Comparison of ENCODE assay signal across 7 mouse cellular contexts in genomic region chr9:107296501-107296965, GRCm38 (mm10). TPM values are rescaled to one million over a fixed set of nuclear protein-coding genes. Genes with fewer than 3 reads are reported as not detected.
DNase-seq lines count a peak whose midpoint lies in the region; ATAC-seq lines count a peak whose summit lies in the region.

No protein-coding gene starts in this region.

- peak; percentile 95 for ATAC-seq in embryonic facial prominence, embryonic 11.5 days (replicated peaks; ENCODE audit: insufficient number of reproducible peaks, low FRiP score, low TSS enrichment, low read depth)
- peak; percentile 85 for ATAC-seq in granulocyte monocyte progenitor cell, adult 5-6 weeks (replicated peaks; ENCODE audit: poor library complexity, severe bottlenecking)
- peak; percentile 98 for ATAC-seq in midbrain, embryonic 13.5 days

- no peak overlapping the region for H3K27ac ChIP-seq in embryonic facial prominence, embryonic 11.5 days (replicated peaks; ENCODE audit: low read depth, low read length)
- H3K27ac ChIP-seq in limb, embryonic 10.5 days = peak overlapping the region; percentile 83
- 0 out of 2 replicates have a peak overlapping the region, but pooled peaks have one; percentile 27 for H3K27ac ChIP-seq in midbrain, embryonic 13.5 days

- H3K27me3 ChIP-seq in embryonic facial prominence, embryonic 11.5 days (ENCODE audit: control insufficient read depth, insufficient read depth, low read length) = 0 out of 2 replicates have a peak, but pooled peaks cover 2% of the 10 kb centered on the region
- peaks cover 28% of the 10 kb centered on the region for H3K27me3 ChIP-seq in limb, embryonic 10.5 days (ENCODE audit: low read depth, poor library complexity, severe bottlenecking)
- H3K27me3 ChIP-seq in midbrain, embryonic 13.5 days = peaks cover 18% of the 10 kb centered on the region

- no peaks in the 10 kb centered on the region for H3K36me3 ChIP-seq in embryonic facial prominence, embryonic 11.5 days (replicated peaks; ENCODE audit: control insufficient read depth, insufficient read depth, low read depth, low read length)
- peaks cover 12% of the 10 kb centered on the region for H3K36me3 ChIP-seq in limb, embryonic 10.5 days
- H3K36me3 ChIP-seq in midbrain, embryonic 13.5 days = peaks cover 13% of the 10 kb centered on the region

- peak overlapping the region; percentile 79 for H3K4me2 ChIP-seq in embryonic facial prominence, embryonic 11.5 days (ENCODE audit: low read depth, low read length)
- peak overlapping the region; percentile 90 for H3K4me2 ChIP-seq in midbrain, embryonic 13.5 days (replicated peaks)

- no peaks in the 10 kb centered on the region for H3K4me1 ChIP-seq in embryonic facial prominence, embryonic 11.5 days (ENCODE audit: control insufficient read depth, insufficient read depth, low read length)
- H3K4me1 ChIP-seq in limb, embryonic 10.5 days = peaks cover 27% of the 10 kb centered on the region
- peaks cover 15% of the 10 kb centered on the region for H3K4me1 ChIP-seq in midbrain, embryonic 13.5 days (replicated peaks)

- H3K9ac ChIP-seq in embryonic facial prominence, embryonic 11.5 days (replicated peaks; ENCODE audit: low read length) = peak overlapping the region; percentile 54
- H3K9ac ChIP-seq in midbrain, embryonic 13.5 days (replicated peaks) = peak overlapping the region; percentile 76

- peak overlapping the region; percentile 53 for H3K4me3 ChIP-seq in embryonic facial prominence, embryonic 11.5 days (ENCODE audit: low read depth, low read length)
- peak overlapping the region; percentile 77 for H3K4me3 ChIP-seq in limb, embryonic 10.5 days
- H3K4me3 ChIP-seq in midbrain, embryonic 13.5 days (replicated peaks) = peak overlapping the region; percentile 68

- peak; percentile 94 for DNase-seq in adrenal gland, postnatal 14 days
- DNase-seq in embryonic facial prominence, embryonic 11.5 days (ENCODE audit: low spot score) = peak; percentile 96
- peak; percentile 99 for DNase-seq in kidney, adult 11 months
- peak; percentile 84 for DNase-seq in limb, embryonic 10.5 days (ENCODE audit: low spot score)
- peak; percentile 80 to 89 for DNase-seq in spleen, adult 18-20 months

- no peaks in the 10 kb centered on the region for H3K9me3 ChIP-seq in embryonic facial prominence, embryonic 11.5 days (replicated peaks; ENCODE audit: control insufficient read depth, low read length)
- no peaks in the 10 kb centered on the region for H3K9me3 ChIP-seq in limb, embryonic 10.5 days (replicated peaks)
- H3K9me3 ChIP-seq in midbrain, embryonic 13.5 days = no peaks in the 10 kb centered on the region

- WGBS in embryonic facial prominence, embryonic 11.5 days = under 1% methylated on average over 31 of the region's 31 CpGs
- WGBS in limb, embryonic 10.5 days = under 1% methylated on average over 31 of the region's 31 CpGs
- WGBS in midbrain, embryonic 13.5 days = under 1% methylated on average over 31 of the region's 31 CpGs

RNA-seq across cellular contexts. Expression of gene Cish, which starts 0.7 kb away (rescaled TPM):
- 20.5 and 63.5 TPM in 2 replicates for total RNA-seq in adrenal gland, postnatal 14 days (2021)
- polyA plus RNA-seq in embryonic facial prominence, embryonic 11.5 days (2014; fragmentation: Nextera tagmentation; extraction: Ambion mirVana) = 3.4 and 3.7 TPM in 2 replicates
- 0.24 and 18.2 TPM in 2 replicates for total RNA-seq in granulocyte monocyte progenitor cell, adult 5-6 weeks (2014; fragmentation: Nextera tagmentation)
- 0.09 and 0.36 TPM in 2 replicates for total RNA-seq in granulocyte monocyte progenitor cell, adult 5-6 weeks (2017)
- 4.3 and 5.1 TPM in 2 replicates for polyA plus RNA-seq in limb, embryonic 10.5 days (2016; fragmentation: Nextera tagmentation; extraction: Ambion mirVana)
- 6.3 and 6.6 TPM in 2 replicates for polyA plus RNA-seq in midbrain, embryonic 13.5 days (2015; fragmentation: Nextera tagmentation; extraction: Ambion mirVana)

RNA-seq across cellular contexts. Expression of gene Mapkapk3, which starts 6.9 kb away (rescaled TPM):
- 34.9 and 42.8 TPM in 2 replicates for total RNA-seq in adrenal gland, postnatal 14 days (2021)
- 3.7 and 4.1 TPM in 2 replicates for polyA plus RNA-seq in embryonic facial prominence, embryonic 11.5 days (2014; fragmentation: Nextera tagmentation; extraction: Ambion mirVana)
- total RNA-seq in granulocyte monocyte progenitor cell, adult 5-6 weeks (2014; fragmentation: Nextera tagmentation) = 186 and 231 TPM in 2 replicates
- 191 and 207 TPM in 2 replicates for total RNA-seq in granulocyte monocyte progenitor cell, adult 5-6 weeks (2017)
- 5.3 and 5.9 TPM in 2 replicates for polyA plus RNA-seq in limb, embryonic 10.5 days (2016; fragmentation: Nextera tagmentation; extraction: Ambion mirVana)
- 1.7 and 1.9 TPM in 2 replicates for polyA plus RNA-seq in midbrain, embryonic 13.5 days (2015; fragmentation: Nextera tagmentation; extraction: Ambion mirVana)

RNA-seq across cellular contexts. Expression of gene Hemk1, which starts 41.6 kb away (rescaled TPM):
- total RNA-seq in adrenal gland, postnatal 14 days (2021) = 23.1 and 23.9 TPM in 2 replicates
- polyA plus RNA-seq in embryonic facial prominence, embryonic 11.5 days (2014; fragmentation: Nextera tagmentation; extraction: Ambion mirVana) = 8.2 and 11.0 TPM in 2 replicates
- total RNA-seq in granulocyte monocyte progenitor cell, adult 5-6 weeks (2014; fragmentation: Nextera tagmentation) = 12.0 and 32.9 TPM in 2 replicates
- 6.0 and 11.3 TPM in 2 replicates for total RNA-seq in granulocyte monocyte progenitor cell, adult 5-6 weeks (2017)
- 10.3 and 12.2 TPM in 2 replicates for polyA plus RNA-seq in limb, embryonic 10.5 days (2016; fragmentation: Nextera tagmentation; extraction: Ambion mirVana)
- 17.5 and 18.1 TPM in 2 replicates for polyA plus RNA-seq in midbrain, embryonic 13.5 days (2015; fragmentation: Nextera tagmentation; extraction: Ambion mirVana)

RNA-seq across cellular contexts. Expression of gene 6430571L13Rik, which starts 43.9 kb away (rescaled TPM):
- total RNA-seq in adrenal gland, postnatal 14 days (2021) = 2.3 and 2.8 TPM in 2 replicates
- 0.70 and 0.72 TPM in 2 replicates for polyA plus RNA-seq in embryonic facial prominence, embryonic 11.5 days (2014; fragmentation: Nextera tagmentation; extraction: Ambion mirVana)
- not detected in 2 replicates for total RNA-seq in granulocyte monocyte progenitor cell, adult 5-6 weeks (2014; fragmentation: Nextera tagmentation)
- total RNA-seq in granulocyte monocyte progenitor cell, adult 5-6 weeks (2017) = not detected in 2 replicates
- 0.72 and 0.74 TPM in 2 replicates for polyA plus RNA-seq in limb, embryonic 10.5 days (2016; fragmentation: Nextera tagmentation; extraction: Ambion mirVana)
- polyA plus RNA-seq in midbrain, embryonic 13.5 days (2015; fragmentation: Nextera tagmentation; extraction: Ambion mirVana) = 6.4 and 8.2 TPM in 2 replicates
